Mouse (Mus musculus) brain, embryonic 18.5 days (tissue): Measurements from ENCODE around the gene Efcab2.

Experiments
- DNase-seq: peaks from one replicate; pipeline ENCODE4 v3.0.0-alpha.2; 2012; ENCODE audit warnings: low read depth, low spot score

Gene Efcab2

DNA sequence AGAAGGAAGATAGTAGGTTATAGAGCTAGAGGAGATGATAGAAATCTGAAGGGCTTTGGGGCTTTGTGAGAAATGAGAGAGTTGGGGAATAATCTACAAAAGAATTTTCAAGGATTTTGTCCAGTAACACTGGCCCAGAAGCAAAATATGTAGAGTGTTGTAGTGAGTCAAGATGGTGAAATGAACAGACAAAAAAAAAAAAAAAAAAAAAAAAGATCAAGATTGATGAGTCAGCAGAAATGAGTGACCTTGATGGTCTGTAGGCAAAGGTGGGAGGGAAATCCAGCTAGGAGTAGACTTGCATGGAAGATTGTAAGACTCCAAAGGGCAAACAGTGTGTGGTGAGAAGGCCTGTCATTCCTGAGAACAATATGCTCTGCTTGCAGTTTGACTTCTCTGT is 78.0 kb downstream of the Efcab2 start:
- no peak for DNase-seq

DNA sequence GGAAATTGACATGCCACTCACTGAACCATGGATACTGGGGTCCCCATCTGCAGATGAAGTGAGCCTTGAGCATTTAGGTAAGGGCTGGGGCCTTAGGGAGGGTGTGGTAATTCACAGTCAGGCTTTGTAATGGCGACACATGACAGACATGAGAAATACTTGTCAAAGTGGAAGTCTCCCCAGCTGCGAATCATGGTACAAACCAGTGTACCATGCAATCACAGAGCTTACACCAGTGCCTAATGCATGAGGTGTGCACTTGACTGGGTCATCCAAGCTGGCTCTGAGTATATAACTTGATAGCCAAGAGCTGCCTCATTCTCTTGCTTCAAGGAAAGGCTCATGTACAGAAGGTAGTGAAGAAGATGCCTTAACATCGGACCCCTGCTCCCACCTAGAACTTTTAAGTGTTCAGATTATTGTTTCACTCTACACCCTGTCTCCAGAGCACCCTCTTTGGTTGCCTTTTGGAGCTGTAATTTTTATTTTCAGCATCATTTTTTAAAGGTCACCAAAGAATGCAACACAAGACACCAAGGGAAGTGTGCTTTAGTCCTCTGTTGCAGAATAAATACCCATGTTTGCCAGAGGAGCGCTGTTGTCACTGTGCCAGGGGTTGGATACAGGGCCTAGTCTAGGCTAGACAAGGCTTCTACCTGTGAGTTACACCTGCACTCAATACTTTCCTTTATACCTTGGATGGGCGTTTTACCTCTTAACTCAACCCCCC is 79.4 kb downstream of the Efcab2 start:
- no peak for DNase-seq

DNA sequence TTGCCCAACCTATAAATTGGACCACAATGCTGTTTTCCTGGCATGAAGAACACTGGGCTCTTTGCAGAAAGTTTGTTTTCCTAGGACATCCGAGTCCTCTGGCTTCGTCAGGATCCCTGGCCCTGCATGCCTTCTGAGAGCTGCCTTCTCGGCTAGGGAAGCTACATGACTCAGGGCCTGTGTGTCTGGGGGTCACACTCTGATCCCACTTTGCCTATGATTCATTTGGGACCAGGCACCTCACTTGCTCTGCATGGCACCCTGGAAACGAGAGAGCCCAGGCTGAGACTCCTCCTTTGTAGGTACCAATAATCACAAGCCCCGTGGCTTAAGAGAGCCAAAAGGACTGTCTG is 80.0 kb downstream of the Efcab2 start:
- DNase-seq, result no peak

DNA sequence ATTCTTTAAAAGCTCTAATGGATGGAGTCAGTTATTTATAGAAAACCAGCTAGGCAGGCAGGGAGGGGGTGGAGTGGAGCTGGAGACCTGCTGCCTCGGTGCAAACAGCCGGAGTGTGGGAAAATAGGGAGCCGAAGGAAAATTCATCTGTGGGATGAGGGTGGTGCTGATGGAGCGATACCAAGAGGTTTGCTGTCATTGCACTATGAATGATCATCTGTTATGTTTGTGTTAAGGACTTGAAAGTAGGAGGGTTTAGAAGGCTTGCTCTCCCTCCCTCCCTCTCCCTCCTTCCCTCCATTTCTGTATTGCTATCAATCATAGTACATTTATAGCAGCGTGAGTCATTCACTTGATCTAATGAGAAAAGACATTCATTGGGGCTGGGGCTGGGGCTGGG is 80.9 kb downstream of the Efcab2 start:
- DNase-seq, result no peak

DNA sequence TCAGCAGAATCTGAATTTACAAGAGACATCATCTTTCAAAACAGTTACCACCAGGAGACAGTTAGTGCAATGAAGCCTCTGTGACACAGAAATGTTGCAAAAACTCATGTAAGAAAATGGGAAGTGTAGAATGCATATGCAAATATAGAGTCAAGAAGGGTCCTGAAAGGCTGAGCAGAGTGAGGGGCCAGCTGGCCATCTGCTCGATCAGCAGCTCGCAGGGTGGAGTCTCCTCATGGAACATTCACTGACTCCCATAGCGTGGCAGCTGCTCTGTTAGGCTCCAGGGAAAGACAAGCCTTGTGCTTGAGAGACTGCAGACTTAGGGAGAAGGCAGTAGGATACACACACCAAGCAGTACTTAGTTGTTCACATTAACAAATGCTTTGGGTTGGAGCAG is 83.2 kb downstream of the Efcab2 start:
- DNase-seq, result no peak

DNA sequence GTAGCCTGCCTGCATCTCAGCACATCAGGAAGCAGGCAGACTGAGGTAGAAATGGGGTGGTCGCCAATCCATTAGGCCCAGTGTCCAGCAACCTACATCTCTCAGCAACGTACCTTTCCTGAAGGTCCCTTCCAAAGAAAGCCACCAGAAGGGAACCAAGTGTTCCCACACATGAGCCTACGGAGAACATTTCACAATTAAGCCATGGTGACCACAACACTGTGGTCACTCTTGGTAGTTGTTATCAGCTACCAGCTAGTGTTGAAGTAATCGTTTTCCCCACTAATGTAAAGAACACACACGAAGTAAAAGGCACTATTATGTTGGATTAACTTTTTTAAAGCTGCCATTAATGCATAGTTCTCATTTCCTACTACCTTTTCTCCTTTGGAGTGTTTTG is 85.8 kb downstream of the Efcab2 start:
- no peak for DNase-seq

DNA sequence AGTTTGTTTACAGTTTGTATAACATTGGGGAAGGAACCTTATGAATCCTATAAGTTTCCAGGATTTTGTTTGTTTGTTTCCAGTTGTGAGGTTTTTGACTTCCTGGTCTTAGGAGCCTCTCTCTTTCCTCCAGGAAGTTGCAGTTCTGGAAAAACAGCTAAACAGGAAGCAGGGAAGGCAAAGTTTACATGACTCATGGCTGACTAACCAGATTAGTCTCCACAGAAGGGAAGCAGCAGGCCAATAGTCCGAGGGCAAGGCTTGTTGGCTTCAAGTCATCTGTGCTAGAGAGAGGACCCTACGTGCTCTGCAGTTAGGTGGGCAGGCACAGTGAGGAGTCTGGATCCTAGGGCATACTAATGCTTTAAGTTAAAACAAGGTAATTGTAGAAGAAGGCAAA is 86.6 kb downstream of the Efcab2 start:
- no peak for DNase-seq

DNA sequence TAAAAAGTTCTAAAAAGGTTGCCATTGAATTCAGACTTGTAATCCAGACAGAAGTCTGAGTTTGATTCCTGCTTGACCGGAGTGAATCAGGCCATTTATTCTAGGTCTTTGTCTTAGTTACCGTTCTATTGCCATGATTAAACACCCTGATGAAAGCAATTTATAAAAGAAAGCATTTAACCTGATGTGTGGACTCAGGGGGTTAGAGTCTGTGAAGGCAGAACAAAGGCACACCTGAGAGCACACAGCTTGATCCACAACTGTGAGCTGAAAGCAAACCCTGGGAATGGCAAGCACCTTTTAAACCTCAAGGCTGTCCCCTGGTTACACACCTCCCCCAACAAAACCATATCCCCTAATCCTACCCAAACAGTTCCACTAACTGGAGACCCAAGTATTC is 90.3 kb downstream of the Efcab2 start:
- DNase-seq, result no peak

DNA sequence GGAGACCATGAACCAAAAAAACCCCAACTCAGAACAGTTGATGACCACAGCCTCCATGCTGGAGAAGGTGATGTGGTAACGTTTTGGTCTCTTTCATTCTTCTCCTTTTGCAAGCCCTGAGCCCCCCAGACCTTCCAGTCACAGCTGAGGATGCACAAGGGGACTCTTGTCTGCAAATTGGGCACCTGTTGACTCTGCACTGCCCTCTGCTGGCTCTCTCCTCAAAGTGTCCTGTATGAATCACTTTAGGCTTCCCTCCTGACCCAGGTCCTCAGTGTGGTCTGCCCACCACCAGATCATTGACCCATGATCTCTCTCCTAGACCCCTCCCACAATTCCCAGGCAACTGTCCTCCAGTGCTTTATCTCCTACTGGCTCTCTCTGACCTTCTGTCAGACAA is 91.0 kb downstream of the Efcab2 start:
- DNase-seq, result no peak

DNA sequence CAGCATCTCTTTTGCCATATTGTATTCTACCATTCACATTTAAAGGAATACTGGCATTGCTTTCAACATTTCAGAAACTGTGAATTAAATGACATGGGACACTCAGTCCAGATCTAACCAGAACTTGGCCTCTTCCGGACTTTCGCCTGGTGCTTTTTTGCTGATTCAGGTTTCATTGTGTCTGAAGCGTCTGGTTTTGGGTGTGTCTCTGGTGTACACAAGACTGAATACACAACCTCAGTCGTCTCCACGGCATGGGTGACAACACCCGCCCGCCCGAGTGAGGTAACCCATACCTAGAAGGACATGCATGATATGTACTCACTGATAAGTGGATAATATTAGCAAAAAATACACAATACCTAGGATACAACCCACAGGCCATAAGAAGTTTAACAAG is 101.1 kb downstream of the Efcab2 start:
- no peak for DNase-seq

DNA sequence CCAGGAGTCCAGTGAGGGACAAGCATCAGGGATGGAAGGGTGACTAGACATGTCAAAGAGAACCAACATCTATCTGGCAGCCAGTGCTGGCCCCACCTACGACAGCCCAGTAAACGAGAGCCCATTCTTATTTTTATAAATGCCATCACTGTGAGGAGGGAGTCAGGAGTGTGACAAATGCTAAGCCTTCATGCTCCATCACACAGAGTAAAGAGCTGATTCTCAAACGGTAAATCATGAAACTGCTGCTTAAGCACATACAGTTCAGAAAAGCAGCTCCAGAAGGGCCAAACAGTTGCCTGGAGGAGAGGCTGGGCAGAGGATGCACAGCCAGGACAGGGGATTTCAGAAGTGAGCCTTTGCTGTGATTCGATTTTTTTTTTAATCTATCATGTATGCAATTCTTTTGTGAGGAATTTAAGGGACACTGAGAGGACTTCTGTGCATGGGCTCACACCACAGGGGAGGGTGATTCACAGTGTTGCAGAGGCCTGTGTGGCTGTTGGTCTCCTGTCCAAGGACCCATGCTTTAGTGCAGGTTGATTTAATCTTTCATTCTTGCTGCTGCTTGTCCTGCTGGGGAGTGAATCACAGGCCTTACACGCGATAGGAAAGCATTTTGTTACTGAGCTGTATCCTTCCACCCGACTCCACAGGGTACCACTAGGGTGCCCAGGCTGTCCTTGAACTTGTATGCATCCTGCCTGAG is 106.6 kb downstream of the Efcab2 start:
- DNase-seq, result no peak

DNA sequence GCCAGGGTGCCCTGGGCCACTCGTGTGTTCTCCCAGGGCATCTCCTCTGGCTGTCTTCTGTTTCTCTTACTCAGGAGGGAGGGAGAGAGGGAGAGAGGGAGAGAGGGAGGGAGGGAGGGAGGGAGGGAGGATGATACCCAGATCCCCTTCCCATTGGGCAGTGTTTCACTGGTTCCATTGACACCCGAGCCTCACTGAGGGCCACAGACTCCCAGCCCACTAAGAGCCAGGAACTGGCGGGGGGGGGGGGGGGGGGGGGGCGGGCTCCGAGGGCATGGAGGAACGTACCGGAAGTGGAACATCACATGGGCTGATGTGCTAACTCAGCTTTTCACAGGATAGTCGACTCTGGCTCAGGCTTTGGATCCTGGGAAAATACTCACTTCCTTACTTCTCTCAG is 108.1 kb downstream of the Efcab2 start:
- DNase-seq, result no peak

DNA sequence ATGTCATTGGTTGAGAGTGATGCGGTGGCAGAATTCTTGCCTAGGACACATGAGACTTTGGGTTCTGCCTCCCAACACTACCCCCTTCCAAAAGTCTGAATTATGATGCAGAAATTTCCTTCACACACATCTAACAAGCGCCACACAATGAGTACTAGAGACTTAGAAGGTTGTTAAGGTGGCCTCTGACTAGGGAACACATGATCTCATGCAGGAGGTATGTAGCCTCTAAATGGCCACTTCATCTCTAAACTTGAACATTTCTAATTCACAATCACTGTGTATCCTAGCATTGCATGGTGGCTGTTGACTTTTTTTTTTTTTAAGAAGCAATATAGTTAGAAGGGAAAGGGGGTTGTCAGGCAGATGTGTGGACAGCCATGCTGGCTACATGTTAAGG is 110.0 kb downstream of the Efcab2 start:
- DNase-seq, result no peak

DNA sequence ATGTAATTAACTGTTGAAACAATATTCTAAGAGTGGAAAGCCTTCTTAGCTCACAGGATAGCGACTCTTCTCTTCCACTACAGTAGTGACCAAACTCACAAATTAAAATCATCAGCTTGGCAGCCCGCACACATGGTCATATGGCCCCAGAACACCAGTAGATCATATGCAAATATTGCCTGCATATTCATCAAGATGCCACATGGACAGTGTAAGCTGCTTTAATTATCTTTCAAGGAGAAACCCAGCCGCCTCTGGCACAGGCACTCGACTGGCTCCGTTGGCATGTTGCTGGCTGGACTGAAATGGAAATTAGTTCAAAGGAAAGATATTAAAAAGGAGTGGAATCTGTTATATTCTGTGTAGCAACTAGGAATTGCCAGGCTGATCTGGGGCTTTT is 116.5 kb downstream of the Efcab2 start:
- DNase-seq, result no peak

DNA sequence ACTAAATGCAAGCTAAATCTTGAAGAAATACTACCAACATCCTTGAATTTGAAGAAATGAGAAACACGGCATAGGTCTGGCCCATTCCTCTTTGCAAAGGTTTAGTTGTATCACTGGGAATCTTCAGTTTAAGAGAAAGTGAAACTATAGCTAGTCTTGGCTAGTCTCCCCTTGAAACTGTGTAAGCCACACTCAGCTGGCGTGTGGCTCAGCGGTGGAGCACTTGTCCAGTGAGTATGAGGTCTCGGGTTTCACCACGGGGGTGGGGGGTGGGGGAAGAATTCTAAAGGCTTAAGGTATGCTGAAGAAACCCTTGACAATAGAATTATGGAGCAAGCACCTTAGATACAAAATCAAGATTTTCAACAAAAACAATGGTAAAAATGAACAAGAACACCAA is 117.3 kb downstream of the Efcab2 start:
- DNase-seq, result no peak

DNA sequence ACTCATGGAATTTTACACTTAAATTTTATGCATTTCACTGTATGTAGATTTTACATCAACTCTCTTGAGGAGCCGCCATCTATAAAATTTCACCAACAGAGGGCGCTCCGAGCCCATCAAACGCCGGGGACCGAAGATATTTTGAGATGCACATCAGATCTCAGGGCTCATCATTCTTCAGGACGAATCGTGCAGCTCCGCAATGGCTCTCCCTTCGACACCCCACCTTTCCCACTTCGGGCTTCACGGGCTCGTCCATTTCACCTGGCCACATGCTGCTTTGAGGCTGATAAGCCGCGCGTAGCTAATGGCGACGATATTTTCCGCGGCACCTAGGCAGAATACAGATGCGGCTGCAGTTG is 121.3 kb downstream of the Efcab2 start:
- DNase-seq, result peak; percentile 75

DNA sequence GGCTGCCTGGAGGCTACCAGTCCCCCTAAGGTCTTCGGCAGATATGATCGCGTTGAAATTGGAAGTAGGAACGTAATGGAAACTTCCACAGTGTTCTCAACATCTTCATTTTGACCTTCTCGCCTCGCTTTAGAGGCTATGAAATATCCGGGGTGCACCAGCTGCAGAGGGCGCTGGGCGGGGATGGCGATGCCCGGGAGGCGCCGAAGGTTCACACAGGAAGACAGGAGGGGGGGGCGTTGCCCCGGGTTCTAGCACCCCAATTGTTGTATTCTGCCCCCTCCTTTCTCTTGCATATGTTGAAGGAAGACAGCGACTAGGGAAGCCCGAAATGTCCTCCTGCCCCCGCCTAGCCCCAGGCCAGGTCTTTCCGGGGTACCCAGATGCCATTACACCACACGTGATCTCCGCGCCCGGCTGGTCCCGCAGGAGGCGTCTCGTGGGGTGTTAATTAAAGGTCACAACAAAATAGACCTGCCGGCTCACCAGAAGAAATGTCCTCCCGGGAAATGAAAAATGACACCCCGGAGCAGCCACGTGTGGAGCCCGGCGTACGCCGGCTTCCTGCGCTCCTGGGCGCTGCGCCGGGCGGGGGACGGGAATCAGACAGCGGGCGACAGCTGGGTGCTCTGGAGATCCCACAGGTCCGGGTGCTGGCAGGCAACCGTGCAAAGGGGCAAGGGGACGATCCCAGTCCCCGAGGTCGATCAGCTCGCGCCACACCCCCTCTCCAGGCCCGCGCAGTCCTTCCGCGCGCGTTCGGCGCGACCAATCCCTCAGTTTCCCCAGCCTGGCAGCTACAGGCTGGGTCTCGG is 121.9 kb downstream of the Efcab2 start:
- no peak for DNase-seq

DNA sequence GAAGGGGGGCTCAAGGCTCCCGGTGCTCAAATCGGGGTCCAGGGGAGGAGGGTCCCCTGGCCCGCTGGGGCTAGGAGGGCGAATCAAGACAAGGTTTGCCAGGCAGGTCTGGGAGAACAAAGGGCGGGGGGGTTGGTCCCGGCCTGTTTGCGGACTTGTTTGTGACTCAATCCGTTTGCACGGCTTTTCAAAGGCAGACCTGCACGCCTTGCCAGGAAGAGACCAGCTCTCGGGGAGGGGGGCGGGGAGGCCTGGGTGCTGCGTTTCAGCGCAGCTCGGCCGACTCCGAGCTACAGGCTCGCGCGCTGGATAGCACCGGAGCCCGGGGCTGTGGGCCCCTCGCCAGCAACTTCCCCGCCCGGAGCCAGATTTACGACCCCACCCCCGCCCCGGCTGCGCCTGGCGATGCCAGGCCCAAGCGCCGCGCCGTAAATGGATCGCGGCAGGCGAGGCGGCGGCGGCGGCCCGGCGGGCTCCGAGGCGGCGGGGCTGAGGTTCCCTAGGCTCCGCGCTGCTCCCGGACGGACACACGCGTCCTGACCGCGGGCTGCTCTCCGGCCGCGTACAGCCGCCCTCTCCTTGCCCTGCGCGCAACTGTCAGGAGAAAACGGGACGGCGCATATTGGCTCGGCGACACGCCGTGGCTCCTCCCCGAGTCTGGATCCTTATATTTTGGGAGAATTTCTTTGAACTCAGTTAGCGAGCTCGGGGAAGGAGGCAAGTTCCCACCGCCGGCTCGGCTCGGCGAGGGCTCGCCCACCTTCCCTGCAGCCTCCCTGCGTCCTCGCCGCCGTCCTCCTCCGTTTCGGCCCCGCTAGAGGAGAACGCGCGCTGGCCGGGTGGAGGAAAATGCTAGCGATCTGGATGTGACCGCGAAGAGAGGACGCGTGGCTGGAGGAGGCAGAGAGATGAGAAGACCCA is 122.8 kb downstream of the Efcab2 start, which contains the start of gene Kif26b:
Gene Kif26b (plus strand): TSS at position 695 of the 921 bp plus-strand sequence.
- no peak for DNase-seq

DNA sequence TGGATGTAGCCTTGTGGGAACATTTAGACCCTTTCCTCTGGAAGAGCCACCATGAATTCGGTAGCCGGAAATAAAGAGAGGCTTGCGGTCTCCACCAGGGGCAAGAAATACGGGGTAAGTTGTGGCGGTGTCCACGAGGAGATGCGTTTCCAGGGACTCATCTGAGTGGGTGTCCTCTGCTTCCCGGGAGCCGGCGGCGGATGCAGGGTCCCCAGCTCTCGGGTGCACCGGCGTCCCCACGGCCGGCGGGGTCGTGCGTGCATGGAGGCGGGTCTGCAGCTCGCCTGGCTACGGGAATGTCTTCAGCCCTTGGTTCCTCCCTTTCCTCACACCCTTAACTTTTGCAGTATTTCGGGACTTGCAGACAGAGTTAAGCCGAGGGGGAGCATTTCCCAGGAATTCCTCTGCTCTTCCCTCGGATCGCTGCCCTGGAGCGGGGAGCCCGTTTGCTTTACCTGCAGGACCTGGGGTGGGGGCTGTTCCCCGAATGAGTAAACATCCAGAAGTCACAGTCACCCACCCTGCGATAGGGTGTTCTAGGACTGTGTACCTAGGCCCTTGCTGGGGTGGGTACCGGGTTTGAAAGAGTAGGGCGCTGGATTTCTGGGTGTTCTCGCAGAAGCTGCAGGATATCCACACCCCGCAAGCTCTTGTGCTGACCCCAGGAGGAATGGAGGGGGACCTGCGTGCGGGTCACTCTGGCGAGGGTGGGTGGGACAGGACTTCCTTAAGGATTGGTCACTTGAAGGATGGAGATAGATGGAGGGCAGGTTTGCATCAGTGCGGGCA is 123.8 kb downstream of the Efcab2 start:
- no peak for DNase-seq

DNA sequence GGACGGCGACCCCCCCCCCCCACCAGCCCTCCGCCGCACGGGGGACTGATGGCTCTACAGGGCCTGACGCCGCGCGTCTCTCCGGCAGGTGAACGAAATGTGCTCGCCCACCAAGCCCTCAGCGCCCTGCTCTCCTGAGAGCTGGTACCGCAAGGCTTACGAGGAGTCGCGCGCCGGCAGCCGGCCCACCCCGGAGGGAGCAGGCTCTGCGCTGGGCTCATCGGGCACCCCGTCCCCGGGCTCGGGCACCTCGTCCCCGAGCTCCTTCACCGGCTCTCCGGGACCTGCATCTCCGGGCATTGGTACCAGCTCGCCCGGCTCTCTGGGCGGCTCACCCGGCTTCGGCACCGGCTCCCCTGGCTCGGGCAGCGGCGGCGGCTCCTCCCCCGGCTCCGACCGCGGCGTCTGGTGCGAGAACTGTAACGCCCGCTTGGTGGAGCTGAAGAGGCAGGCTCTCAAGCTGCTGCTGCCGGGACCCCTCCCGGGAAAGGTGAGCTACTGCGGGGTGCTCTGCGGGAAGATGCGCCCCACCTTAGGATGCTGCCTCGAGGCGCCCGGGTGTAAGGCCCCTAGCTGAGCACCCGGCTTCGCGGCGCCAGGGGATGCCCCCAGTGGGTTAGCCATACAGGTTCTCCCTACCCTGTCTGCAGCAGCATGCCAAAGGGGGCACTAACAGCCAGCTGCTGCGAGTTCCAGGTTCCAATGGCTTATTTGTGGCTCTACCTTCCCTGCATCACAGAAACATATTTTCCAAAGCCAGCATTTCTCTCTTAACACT is 124.6 kb downstream of the Efcab2 start:
- no peak for DNase-seq
